Mouse (Mus musculus) ES-E14 (cell line): ENCODE results near the gene Dusp5. TPM values are rescaled to one million over a fixed set of nuclear protein-coding genes. Genes with fewer than 3 reads are reported as not detected.

Source experiments
- DNase-seq: peaks from one replicate; pipeline ENCODE4 v3.0.0-alpha.2; 2013; ENCODE audit warnings: low read depth, low spot score
- H3K27ac ChIP-seq: 2 replicates; pipeline ENCODE4 v1.5.1; 2012; ENCODE audit warnings: low read depth, mild to moderate bottlenecking, low read length, moderate library complexity, mixed read lengths; ENCODE audit not compliant: poor library complexity, insufficient read depth, severe bottlenecking
- H3K36me3 ChIP-seq: 2 replicates; pipeline ENCODE4 v1.6.1; 2012; ENCODE audit warnings: mild to moderate bottlenecking, low read length, moderate library complexity, mixed read lengths; ENCODE audit not compliant: control insufficient read depth, poor library complexity, insufficient read depth, severe bottlenecking
- H3K4me1 ChIP-seq, 2 experiments: fragments of 150-350 bp in 1 of 2; sonication (generic) in 1 of 2; 2 replicates each; pipeline ENCODE4 v1.6.1; 2012; ENCODE audit warnings: low read length in 2 of 2, mild to moderate bottlenecking in 1 of 2, mixed read lengths in 1 of 2; ENCODE audit not compliant: control insufficient read depth in 2 of 2, insufficient read depth in 2 of 2, poor library complexity in 1 of 2
- H3K4me3 ChIP-seq, 2 experiments: fragments of 150-350 bp in 1 of 2; sonication (generic) in 1 of 2; 2 replicates each; pipeline ENCODE4 v1.5.1; 2012; ENCODE audit warnings: low read length in 2 of 2, low read depth in 1 of 2, mild to moderate bottlenecking in 1 of 2, mixed read lengths in 1 of 2; ENCODE audit not compliant: insufficient read depth in 1 of 2, poor library complexity in 1 of 2, severe bottlenecking in 1 of 2
- H3K9ac ChIP-seq: 2 replicates; pipeline ENCODE4 v1.6.1; 2012; ENCODE audit warnings: low read depth, mild to moderate bottlenecking, low read length, mixed read lengths; ENCODE audit not compliant: poor library complexity, insufficient read depth, severe bottlenecking
- H3K9me3 ChIP-seq: fragments of 150-350 bp; sonication (generic); 2 replicates; pipeline ENCODE4 v1.6.1; 2012; ENCODE audit warnings: low read depth, mild to moderate bottlenecking, low read length; ENCODE audit not compliant: control insufficient read depth, insufficient read depth
- CHD2 ChIP-seq: IDR thresholded peaks from 2 replicates; pipeline ENCODE4 v1.6.1; 2014; ENCODE audit warnings: mild to moderate bottlenecking, low read depth, low read length, inconsistent platforms
- HCFC1 ChIP-seq: IDR thresholded peaks from 2 replicates; pipeline ENCODE4 v1.6.1; 2012; ENCODE audit warnings: low read length, inconsistent platforms, borderline replicate concordance; ENCODE audit not compliant: insufficient read depth
- MAFK ChIP-seq: IDR thresholded peaks from 2 replicates; pipeline ENCODE4 v1.6.1; 2014; ENCODE audit warnings: mild to moderate bottlenecking, low read depth, low read length, inconsistent platforms; ENCODE audit not compliant: insufficient read depth
- ZC3H11A ChIP-seq: IDR thresholded peaks from 2 replicates; pipeline ENCODE4 v1.6.1; 2012; ENCODE audit warnings: low read depth, mild to moderate bottlenecking, inconsistent platforms, low read length, borderline replicate concordance
- ZNF384 ChIP-seq: IDR thresholded peaks from 2 replicates; pipeline ENCODE4 v1.6.1; 2012; ENCODE audit warnings: low read depth, low read length, inconsistent platforms
- in situ Hi-C, 2 experiments: fragments of 600-800 bp; cut with MboI; formaldehyde crosslinking; loops; one replicate each; pipeline ENCODE4 v1.15.1; 2025; ENCODE audit warnings: low sequenced_read_pairs in 2 of 2, inconsistent platforms in 1 of 2; ENCODE audit not compliant: unreplicated experiment in 2 of 2
- total RNA-seq: library from RNA; depleted of rRNA; stranded (reverse); fragments of 300-350 nt; gene quantifications from 2 replicates; pipeline ENCODE4 v1.2.3, GENCODE M21; 2012

Gene Dusp5
- total RNA-seq, 1 experiment, result 24.1 TPM

- in situ Hi-C loops, result loop anchor here (10.0 kb wide), 2 partner anchors 170 to 180 kb away; partner anchors contain the start of gene Smndc1 (in 1 of the 2)
- no peak overlapping the region for H3K4me3 ChIP-seq
- TF ChIP-seq CHD2 (no peak), HCFC1 (no peak), ZNF384 (no peak), MAFK (no peak), ZC3H11A (no peak)
- H3K4me1 ChIP-seq, result peaks cover 2 to 21% of the 10 kb centered on the region in 2 experiments; a peak in 3 of 4 replicates
- H3K36me3 ChIP-seq, result no peaks in the 10 kb centered on the region
- no peaks in the 10 kb centered on the region for H3K9me3 ChIP-seq
- H3K27ac ChIP-seq, result no peak overlapping the region
- DNase-seq, result no peak
- H3K9ac ChIP-seq, result no peak overlapping the region
These were observed 45.6 kb downstream of the Dusp5 start for GRCm38 (mm10) chr19:53574546-53574945.

GRCm38 (mm10) chr19:53575296-53576010 is 46.5 kb downstream of the Dusp5 start:
- no peak overlapping the region for H3K4me3 ChIP-seq
- H3K36me3 ChIP-seq, result no peaks in the 10 kb centered on the region
- in situ Hi-C loops, result loop anchor here (10.0 kb wide), 2 partner anchors 171 to 181 kb away; partner anchors contain the start of gene Smndc1 (in 1 of the 2)
- H3K27ac ChIP-seq, result no peak overlapping the region
- TF ChIP-seq HCFC1 (no peak), CHD2 (no peak), MAFK (no peak), ZNF384 (no peak), ZC3H11A (no peak)
- H3K4me1 ChIP-seq, result peaks cover 2 to 21% of the 10 kb centered on the region in 2 experiments; a peak in 3 of 4 replicates
- H3K9ac ChIP-seq, result no peak overlapping the region
- DNase-seq, result no peak
- H3K9me3 ChIP-seq, result no peaks in the 10 kb centered on the region

- Histone ChIP-seq H3K4me1 (peaks cover 2 to 21% of the 10 kb centered on the region in 2 experiments; a peak in 3 of 4 replicates), H3K27ac (no peak overlapping the region), H3K4me3 (no peak overlapping the region), H3K9me3 (0 out of 2 replicates have a peak, but pooled peaks cover 2% of the 10 kb centered on the region), H3K36me3 (no peaks in the 10 kb centered on the region), H3K9ac (no peak overlapping the region)
- TF ChIP-seq MAFK (no peak), ZC3H11A (no peak), ZNF384 (no peak), HCFC1 (no peak), CHD2 (no peak)
- in situ Hi-C loops, result loop anchor here (10.0 kb wide), 2 partner anchors 171 to 181 kb away; partner anchors contain the start of gene Smndc1 (in 1 of the 2)
- no peak for DNase-seq
These were observed 47.2 kb downstream of the Dusp5 start for GRCm38 (mm10) chr19:53576061-53576460.

- Histone ChIP-seq H3K36me3 (no peaks in the 10 kb centered on the region), H3K4me1 (peaks cover 2 to 16% of the 10 kb centered on the region in 2 experiments; a peak in 3 of 4 replicates), H3K9ac (no peak overlapping the region), H3K27ac (no peak overlapping the region), H3K9me3 (0 out of 2 replicates have a peak, but pooled peaks cover 2% of the 10 kb centered on the region), H3K4me3 (no peak overlapping the region)
- DNase-seq, result no peak
- in situ Hi-C loops, result loop anchor here (10.0 kb wide), 2 partner anchors 172 to 182 kb away; partner anchors contain the start of gene Smndc1 (in 1 of the 2)
- no peak for TF ChIP-seq MAFK
- TF ChIP-seq ZC3H11A, result no peak
- TF ChIP-seq HCFC1, result no peak
- no peak for TF ChIP-seq CHD2
- no peak for TF ChIP-seq ZNF384
These were observed 48.3 kb downstream of the Dusp5 start for GRCm38 (mm10) chr19:53577025-53577800.
